Mouse (Mus musculus) heart, adult 2 months (tissue): ENCODE data around the gene Slc2a1. TPM values are rescaled to one million over a fixed set of nuclear protein-coding genes. Genes with fewer than 3 reads are reported as not detected.

Experiments
- DNase-seq, 2 experiments: peaks; one replicate each; pipeline ENCODE4 v3.0.0; 2021
- H3K27ac ChIP-seq: fragments of 200-600 bp; 2 replicates; pipeline ENCODE4 v1.8.1; 2022
- H3K27me3 ChIP-seq: fragments of 200-500 bp; 2 replicates; pipeline ENCODE4 v1.6.1; 2012; ENCODE audit warnings: mild to moderate bottlenecking, low read length, inconsistent platforms, mixed read lengths; ENCODE audit not compliant: control insufficient read depth, insufficient read depth
- H3K36me3 ChIP-seq: fragments of 200-500 bp; 2 replicates; pipeline ENCODE4 v1.6.1; 2012; ENCODE audit warnings: low read length, inconsistent platforms; ENCODE audit not compliant: control insufficient read depth, insufficient read depth
- H3K4me1 ChIP-seq: fragments of 200-500 bp; 2 replicates; pipeline ENCODE4 v1.6.1; 2011; ENCODE audit warnings: low read length; ENCODE audit not compliant: control insufficient read depth, insufficient read depth
- H3K4me3 ChIP-seq: fragments of 200-600 bp; 2 replicates; pipeline ENCODE4 v1.8.1; 2022
- H3K79me2 ChIP-seq: fragments of 200-500 bp; replicated peaks from 2 replicates; pipeline ENCODE4 v1.6.1; 2012; ENCODE audit warnings: mild to moderate bottlenecking, inconsistent platforms, low read length, moderate library complexity, mixed read lengths; ENCODE audit not compliant: control insufficient read depth, insufficient read depth
- H3K9ac ChIP-seq: fragments of 200-500 bp; 2 replicates; pipeline ENCODE4 v1.6.1; 2012; ENCODE audit warnings: low read depth, mild to moderate bottlenecking, control low read depth, inconsistent platforms, low read length, mixed read lengths
- CTCF ChIP-seq: fragments of 200-600 bp; IDR thresholded peaks from 2 replicates; pipeline ENCODE4 v1.8.1; 2022; ENCODE audit warnings: antibody characterized with exemption, mild to moderate bottlenecking, moderate library complexity
- EP300 ChIP-seq: fragments of 200-500 bp; IDR thresholded peaks from 2 replicates; pipeline ENCODE4 v1.6.1; 2011; ENCODE audit warnings: low read depth, low read length, control low read depth; ENCODE audit not compliant: insufficient read depth
- POLR2A ChIP-seq: fragments of 200-500 bp; IDR thresholded peaks from 2 replicates; pipeline ENCODE4 v1.6.1; 2011; ENCODE audit warnings: mild to moderate bottlenecking, low read depth, low read length, control low read depth; ENCODE audit not compliant: insufficient read depth
- WGBS: fragments of 180-500 bp; shearing (Covaris S2); methylation state at CpG from one replicate; pipeline ENCODE4 v1.1.7; 2018; 5-methylcytosine and 5-hydroxymethylcytosine counted together
- intact Hi-C: fragments of 180-260 bp; cut with DNase I; formaldehyde crosslinking; loops from one replicate; pipeline ENCODE4 v1.15.1; 2025
- polyA plus RNA-seq: library from polyadenylated mRNA; depleted of rRNA; stranded (reverse); fragments of >200 nt; gene quantifications from 2 replicates; pipeline ENCODE4 v1.2.3, GENCODE M21; 2012
- total RNA-seq, 2 experiments: library from RNA; stranded (reverse); gene quantifications; 2 replicates each; pipeline ENCODE4 v1.2.3; 2021

The Slc2a1 gene
- total and polyA plus RNA-seq, 3 experiments, result 8.9 to 18.9 (median 16.6) TPM

DNA sequence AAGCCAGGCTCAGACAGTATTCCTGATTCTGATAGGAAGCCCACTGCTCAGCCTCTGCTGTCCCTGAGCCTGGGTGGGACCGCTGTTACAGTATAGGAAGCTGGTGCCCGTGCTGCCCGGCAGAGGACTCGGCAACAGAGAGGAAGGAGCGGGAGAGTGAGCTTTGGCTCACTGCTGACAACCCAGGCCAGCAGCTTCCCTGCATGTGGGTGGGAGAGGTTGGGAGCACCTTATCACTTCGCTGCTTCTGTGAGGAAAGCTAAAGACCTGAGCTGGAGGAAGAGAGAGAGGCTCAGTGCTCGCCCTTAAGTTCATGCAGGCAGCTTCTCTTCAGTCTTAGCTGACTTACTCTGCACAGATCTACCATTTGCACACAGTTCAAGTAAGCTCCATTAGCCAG is 20.0 kb downstream of the Slc2a1 start:
- no peak for DNase-seq
- Histone ChIP-seq H3K36me3 (no peaks in the 10 kb centered on the region), H3K9ac (no peak overlapping the region), H3K4me1 (peaks cover 19% of the 10 kb centered on the region), H3K27me3 (no peaks in the 10 kb centered on the region), H3K27ac (no peak overlapping the region), H3K4me3 (no peak overlapping the region), H3K79me2 (no peaks in the 10 kb centered on the region)
- 59% methylated on average over 7 of the region's 7 CpGs for WGBS
- TF ChIP-seq EP300 (no peak), CTCF (no peak), POLR2A (no peak)
- intact Hi-C loops, result no loop called here

DNA sequence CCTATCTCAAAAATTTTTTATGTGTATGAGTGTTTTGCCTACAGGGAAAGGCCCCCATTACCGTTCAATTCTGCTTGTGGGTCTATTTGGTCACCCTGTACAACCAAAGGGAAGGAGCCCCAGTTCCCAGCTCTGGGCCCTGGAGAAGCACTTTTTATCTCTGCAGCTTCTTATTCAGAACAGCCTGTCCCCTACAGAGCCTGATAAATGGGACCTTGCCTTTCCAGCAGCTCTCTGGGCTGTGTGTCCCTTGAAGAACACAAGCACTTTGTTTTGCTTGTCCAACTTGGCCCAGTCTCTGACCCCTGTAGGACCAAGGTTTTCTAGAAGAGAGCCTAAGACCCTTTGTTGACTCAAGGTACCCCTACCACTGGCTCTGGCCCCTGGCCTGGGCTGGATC is 20.6 kb downstream of the Slc2a1 start:
- Histone ChIP-seq H3K4me1 (peaks cover 19% of the 10 kb centered on the region), H3K27ac (no peak overlapping the region), H3K4me3 (no peak overlapping the region), H3K36me3 (no peaks in the 10 kb centered on the region), H3K9ac (no peak overlapping the region), H3K79me2 (no peaks in the 10 kb centered on the region), H3K27me3 (no peaks in the 10 kb centered on the region)
- TF ChIP-seq EP300, result no peak
- no peak for TF ChIP-seq POLR2A
- intact Hi-C loops, result no loop called here
- WGBS, result 79% methylated on average over 1 of the region's 1 CpGs
- no peak for DNase-seq

DNA sequence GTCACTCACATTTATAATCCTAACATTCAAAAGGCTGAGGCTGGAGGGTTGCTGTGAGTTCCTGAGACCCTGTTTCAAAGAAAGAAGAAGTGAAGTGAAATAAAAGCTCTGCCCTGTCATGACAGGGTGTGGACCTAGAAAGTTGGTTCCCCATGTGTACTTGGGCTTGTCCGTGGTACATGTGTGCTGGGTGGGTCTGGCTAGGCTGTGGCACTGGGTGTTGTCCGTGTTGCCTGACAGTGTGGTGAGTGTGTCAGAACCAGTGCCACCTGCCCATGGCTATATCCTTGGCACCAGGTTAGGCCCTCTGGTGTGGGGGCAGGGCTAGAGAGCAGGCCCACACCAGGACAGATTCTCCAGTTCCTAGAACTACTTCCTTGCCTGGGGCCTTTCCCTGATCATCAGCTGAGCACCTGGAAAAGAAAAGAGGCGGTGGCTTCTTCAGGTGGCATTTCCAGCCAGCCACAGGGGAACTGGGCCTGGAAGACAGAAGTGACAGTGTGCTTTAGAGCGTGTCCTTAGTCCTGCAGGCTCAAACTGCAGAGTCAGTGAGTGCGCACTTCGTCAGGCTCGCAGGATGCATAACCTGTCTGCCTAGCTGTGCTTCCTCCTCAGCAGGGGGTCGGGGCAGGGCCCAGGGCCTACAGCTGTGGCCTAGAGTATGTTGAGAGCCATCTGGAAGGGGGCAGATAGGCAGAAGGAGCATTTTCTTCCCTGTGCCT is 22.8 kb downstream of the Slc2a1 start:
- Histone ChIP-seq H3K4me3 (no peak overlapping the region), H3K27ac (no peak overlapping the region), H3K9ac (no peak overlapping the region), H3K36me3 (no peaks in the 10 kb centered on the region), H3K4me1 (peaks cover 6% of the 10 kb centered on the region; the same call in 1 of the 2 replicates), H3K27me3 (no peaks in the 10 kb centered on the region), H3K79me2 (no peaks in the 10 kb centered on the region)
- WGBS, result 90% methylated on average over 8 of the region's 8 CpGs
- intact Hi-C loops, result no loop called here
- no peak for DNase-seq
- TF ChIP-seq POLR2A (no peak), CTCF (no peak), EP300 (no peak)

DNA sequence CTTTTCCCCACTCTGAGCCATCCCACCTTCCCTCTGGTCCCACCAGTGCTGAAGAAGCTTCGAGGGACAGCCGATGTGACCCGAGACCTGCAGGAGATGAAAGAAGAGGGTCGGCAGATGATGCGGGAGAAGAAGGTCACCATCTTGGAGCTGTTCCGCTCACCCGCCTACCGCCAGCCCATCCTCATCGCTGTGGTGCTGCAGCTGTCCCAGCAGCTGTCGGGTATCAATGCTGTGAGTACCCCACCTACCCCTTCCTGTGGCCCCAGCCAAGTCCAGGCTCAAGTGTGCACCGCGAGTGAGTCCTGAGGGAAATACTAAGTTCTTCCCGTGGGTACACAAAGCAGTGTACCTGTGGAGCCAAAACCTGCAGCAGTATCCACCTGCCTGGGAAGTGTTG is 24.8 kb downstream of the Slc2a1 start:
- no peak overlapping the region for H3K9ac ChIP-seq
- intact Hi-C loops, result no loop called here
- WGBS, result 89% methylated on average over 13 of the region's 13 CpGs
- H3K27me3 ChIP-seq, result no peaks in the 10 kb centered on the region
- no peaks in the 10 kb centered on the region for H3K36me3 ChIP-seq
- no peak overlapping the region for H3K27ac ChIP-seq
- no peak for DNase-seq
- no peaks in the 10 kb centered on the region for H3K4me1 ChIP-seq
- no peaks in the 10 kb centered on the region for H3K79me2 ChIP-seq
- no peak for TF ChIP-seq POLR2A
- TF ChIP-seq CTCF, result no peak
- TF ChIP-seq EP300, result no peak
- no peak overlapping the region for H3K4me3 ChIP-seq

- 92% methylated on average over 13 of the region's 13 CpGs for WGBS
- intact Hi-C loops, result no loop called here
- Histone ChIP-seq H3K27me3 (no peaks in the 10 kb centered on the region), H3K9ac (no peak overlapping the region), H3K79me2 (no peaks in the 10 kb centered on the region), H3K27ac (no peak overlapping the region), H3K4me3 (no peak overlapping the region), H3K4me1 (no peaks in the 10 kb centered on the region), H3K36me3 (no peaks in the 10 kb centered on the region)
- DNase-seq, result no peak
- TF ChIP-seq POLR2A, result no peak
- TF ChIP-seq EP300, result no peak
- TF ChIP-seq CTCF, result no peak
Measured at GRCm38 (mm10) chr4:119133860-119134259, 25.3 kb downstream of the Slc2a1 start.

DNA sequence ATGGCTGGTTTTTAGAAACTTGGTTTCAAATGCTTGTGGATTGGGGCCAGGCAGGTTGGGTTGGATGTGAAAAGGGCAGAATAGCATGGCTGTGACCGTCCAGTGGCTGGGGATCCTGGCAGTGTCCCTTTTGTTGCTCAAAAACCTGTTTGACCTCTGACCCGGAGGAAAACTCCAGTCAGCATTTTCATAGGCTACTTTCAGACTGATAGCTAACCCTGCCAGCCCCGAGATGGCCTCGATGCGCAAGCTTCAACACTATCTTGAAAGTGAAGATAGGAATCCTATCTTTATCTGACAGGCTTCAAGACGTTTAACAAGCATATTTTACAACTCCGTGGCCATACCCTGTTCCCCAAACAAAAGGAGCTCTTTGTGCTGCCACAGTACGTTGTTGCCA is 28.8 kb downstream of the Slc2a1 start:
- TF ChIP-seq POLR2A (no peak), CTCF (no peak), EP300 (no peak)
- Histone ChIP-seq H3K36me3 (no peaks in the 10 kb centered on the region), H3K4me1 (no peaks in the 10 kb centered on the region), H3K27me3 (no peaks in the 10 kb centered on the region), H3K27ac (no peak overlapping the region), H3K79me2 (no peaks in the 10 kb centered on the region), H3K9ac (no peak overlapping the region), H3K4me3 (no peak overlapping the region)
- intact Hi-C loops, result loop anchor here (5.0 kb wide), 1 partner anchor 40 kb away; no protein-coding TSS in a partner anchor
- DNase-seq, result no peak
- 80% methylated on average over 8 of the region's 8 CpGs for WGBS
